Mouse (Mus musculus) midbrain, embryonic 16.5 days (tissue): Measurements from ENCODE around the gene Mycn. TPM values are rescaled to one million over a fixed set of nuclear protein-coding genes. Genes with fewer than 3 reads are reported as not detected.
A peak's percentile ranks its signal among the peaks of the same experiment; 100 is the strongest.

Source experiments
- ATAC-seq: fragments of 200-750 bp; cut with Nextera tagmentation; 2 replicates; pipeline ENCODE4 v1.8.0; 2017; ENCODE audit warnings: moderate TSS enrichment
- H3K27ac ChIP-seq: fragments of 300-500 bp; sonication (generic); 2 replicates; pipeline ENCODE4 v1.5.1; 2014; ENCODE audit warnings: mild to moderate bottlenecking, low read length, mixed read lengths
- H3K27me3 ChIP-seq: fragments of 300-500 bp; sonication (generic); 2 replicates; pipeline ENCODE4 v1.6.1; 2014; ENCODE audit warnings: low read depth, low read length, mixed read lengths; ENCODE audit not compliant: control insufficient read depth, insufficient read depth
- H3K36me3 ChIP-seq: fragments of 300-500 bp; sonication (generic); 2 replicates; pipeline ENCODE4 v1.6.1; 2014; ENCODE audit warnings: mild to moderate bottlenecking, low read length, moderate library complexity, mixed read lengths; ENCODE audit not compliant: control insufficient read depth, insufficient read depth
- H3K4me1 ChIP-seq: fragments of 300-500 bp; sonication (generic); 2 replicates; pipeline ENCODE4 v1.6.1; 2014; ENCODE audit warnings: mild to moderate bottlenecking, low read length, mixed read lengths; ENCODE audit not compliant: control insufficient read depth, insufficient read depth
- H3K4me2 ChIP-seq: fragments of 300-500 bp; sonication (generic); 2 replicates; pipeline ENCODE4 v1.6.1; 2014; ENCODE audit warnings: mild to moderate bottlenecking, low read length, mixed read lengths
- H3K4me3 ChIP-seq: fragments of 300-500 bp; sonication (generic); 2 replicates; pipeline ENCODE4 v1.5.1; 2014; ENCODE audit warnings: low read depth, mild to moderate bottlenecking, low read length, moderate library complexity, mixed read lengths
- H3K9ac ChIP-seq: fragments of 300-500 bp; sonication (generic); 2 replicates; pipeline ENCODE4 v1.6.1; 2014; ENCODE audit warnings: low read depth, low read length, mixed read lengths
- H3K9me3 ChIP-seq: fragments of 300-500 bp; sonication (generic); replicated peaks from 2 replicates; pipeline ENCODE4 v1.6.1; 2014; ENCODE audit warnings: mild to moderate bottlenecking, low read length, mixed read lengths; ENCODE audit not compliant: control insufficient read depth, poor library complexity, severe bottlenecking
- WGBS: fragments of 180-500 bp; shearing (Covaris S2); extraction: QIAGEN DNeasy Blood & Tissue Kit; methylation state at CpG from one replicate; pipeline ENCODE4 v1.1.7; 2014; 5-methylcytosine and 5-hydroxymethylcytosine counted together
- polyA plus RNA-seq: library from polyadenylated mRNA; unstranded; fragments of >200 nt; fragmentation: Nextera tagmentation; extraction: Ambion mirVana; gene quantifications from 2 replicates; pipeline ENCODE4 v1.2.1, GENCODE M21; 2015

Gene Mycn
- polyA plus RNA-seq, 1 experiment from 2014 or later = 56.2 TPM

DNA sequence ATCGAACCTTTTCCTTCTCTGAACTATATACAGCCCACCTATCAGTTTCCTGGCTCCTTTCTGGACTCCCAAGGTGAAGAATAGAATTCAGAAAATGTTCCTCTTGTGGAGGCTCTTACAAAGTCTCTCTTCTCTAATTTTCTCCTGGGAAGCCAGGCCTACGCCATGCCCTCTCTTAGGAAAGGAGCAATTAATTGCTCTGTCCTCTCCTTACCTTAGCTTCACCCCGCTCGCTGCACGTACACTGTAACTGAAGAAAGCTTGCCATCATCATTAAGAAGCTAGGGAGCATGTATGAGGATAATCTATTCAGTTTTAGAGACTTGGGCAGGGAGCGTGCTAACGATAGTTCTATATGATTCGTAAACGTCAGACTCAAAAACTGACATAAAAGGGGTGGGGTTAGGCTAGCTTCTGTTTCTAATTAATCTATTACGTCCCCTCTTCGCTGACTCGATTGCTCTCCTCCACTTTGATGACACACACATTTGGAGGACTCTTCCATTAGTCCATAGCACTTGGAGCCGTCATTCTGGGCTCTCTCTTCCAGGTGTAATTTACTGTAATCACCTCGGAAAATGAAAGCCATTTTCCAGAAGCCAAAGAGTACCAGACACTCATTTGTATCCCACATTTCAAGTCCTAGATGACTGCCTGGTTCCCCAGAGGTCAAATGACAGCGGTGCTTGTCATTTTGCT lies 55.4 kb downstream of the Mycn start:
- Histone ChIP-seq H3K9ac (no peak overlapping the region), H3K27me3 (no peaks in the 10 kb centered on the region), H3K4me2 (no peak overlapping the region), H3K27ac (no peak overlapping the region), H3K4me3 (no peak overlapping the region), H3K36me3 (no peaks in the 10 kb centered on the region), H3K9me3 (no peaks in the 10 kb centered on the region), H3K4me1 (no peaks in the 10 kb centered on the region)
- 54% methylated on average over 15 of the region's 15 CpGs for WGBS
- 0 out of 2 replicates have a peak, but pooled peaks have one; percentile 25 for ATAC-seq
